Mouse (Mus musculus): ENCODE measurements at regions not wholly inside any gene's neighbourhood (a gene's known extent, or its start where the extent isn't known, plus 50 kb on each side); places are given as distances from the start of the nearest gene placed in this dataset.

DNA sequence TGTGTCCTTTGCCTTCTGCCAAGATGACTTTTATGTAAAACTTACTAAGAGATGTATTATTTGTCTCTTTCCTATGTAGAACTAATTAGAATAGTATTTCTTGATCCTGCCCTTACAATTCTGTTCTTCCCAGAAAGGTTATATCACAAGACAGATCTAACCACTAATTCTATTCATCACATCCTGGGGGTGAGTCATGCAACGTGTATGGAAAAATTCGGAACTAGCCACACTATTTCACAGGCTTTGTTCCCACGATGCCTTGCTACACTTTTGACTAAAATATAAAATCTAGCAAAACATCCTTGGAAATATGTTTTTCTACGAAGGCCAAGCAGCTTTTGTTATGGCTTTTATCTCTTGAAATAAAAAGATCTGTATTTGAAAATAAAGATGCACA lies 747.7 kb downstream of the Mettl4 start:
- no peak overlapping the region for H3K27ac ChIP-seq (replicated peaks; ENCODE audit: low read depth, low read length)
- DNase-seq (ENCODE audit: low spot score) = no peak
- H3K4me3 ChIP-seq (ENCODE audit: low read depth, low read length) = no peak overlapping the region
- no peak overlapping the region for H3K4me2 ChIP-seq (ENCODE audit: low read depth, severe bottlenecking)
- H3K36me3 ChIP-seq (ENCODE audit: control insufficient read depth, insufficient read depth, low read length) = no peaks in the 10 kb centered on the region
- H3K27me3 ChIP-seq (ENCODE audit: control insufficient read depth, insufficient read depth, low read length) = no peaks in the 10 kb centered on the region
- ATAC-seq (ENCODE audit: insufficient number of reproducible peaks, low FRiP score, low TSS enrichment, low read depth) = no peak
- WGBS = 84% methylated on average over 4 of the region's 4 CpGs
- H3K4me1 ChIP-seq (ENCODE audit: control insufficient read depth, insufficient read depth, low read length) = no peaks in the 10 kb centered on the region
- no peak overlapping the region for H3K9ac ChIP-seq (ENCODE audit: low read length)
- no peaks in the 10 kb centered on the region for H3K9me3 ChIP-seq (ENCODE audit: control insufficient read depth, low read length)

DNA sequence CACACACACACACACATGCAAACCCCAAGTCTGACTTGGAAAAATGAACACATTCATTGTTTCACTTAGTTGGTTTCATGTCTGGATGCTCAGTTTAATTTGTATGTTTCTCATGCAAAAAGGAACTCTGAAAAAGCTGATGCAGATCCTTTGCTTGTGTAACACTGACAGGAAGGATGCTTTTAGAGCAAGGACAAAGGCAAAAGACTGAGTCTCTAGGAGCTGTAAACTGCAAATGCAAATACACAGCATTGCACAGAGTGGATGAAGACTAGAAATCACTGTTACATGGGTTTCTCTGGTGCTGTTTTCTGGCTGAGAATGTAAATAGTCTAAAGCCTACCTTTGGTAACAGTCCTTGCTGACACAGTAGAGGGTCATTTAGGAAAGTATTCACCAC lies 748.3 kb downstream of the Mettl4 start:
- Histone ChIP-seq H3K27me3 (ENCODE audit: control insufficient read depth, insufficient read depth, low read length) (no peaks in the 10 kb centered on the region), H3K4me1 (ENCODE audit: control insufficient read depth, insufficient read depth, low read length) (no peaks in the 10 kb centered on the region), H3K9ac (ENCODE audit: low read length) (no peak overlapping the region), H3K36me3 (ENCODE audit: control insufficient read depth, insufficient read depth, low read length) (no peaks in the 10 kb centered on the region), H3K4me3 (ENCODE audit: low read depth, low read length) (no peak overlapping the region), H3K9me3 (ENCODE audit: control insufficient read depth, low read length) (no peaks in the 10 kb centered on the region), H3K27ac (replicated peaks; ENCODE audit: low read depth, low read length) (no peak overlapping the region), H3K4me2 (ENCODE audit: low read depth, severe bottlenecking) (no peak overlapping the region)
- ATAC-seq (ENCODE audit: insufficient number of reproducible peaks, low FRiP score, low TSS enrichment, low read depth) (no peak), DNase-seq (ENCODE audit: low spot score) (no peak)

DNA sequence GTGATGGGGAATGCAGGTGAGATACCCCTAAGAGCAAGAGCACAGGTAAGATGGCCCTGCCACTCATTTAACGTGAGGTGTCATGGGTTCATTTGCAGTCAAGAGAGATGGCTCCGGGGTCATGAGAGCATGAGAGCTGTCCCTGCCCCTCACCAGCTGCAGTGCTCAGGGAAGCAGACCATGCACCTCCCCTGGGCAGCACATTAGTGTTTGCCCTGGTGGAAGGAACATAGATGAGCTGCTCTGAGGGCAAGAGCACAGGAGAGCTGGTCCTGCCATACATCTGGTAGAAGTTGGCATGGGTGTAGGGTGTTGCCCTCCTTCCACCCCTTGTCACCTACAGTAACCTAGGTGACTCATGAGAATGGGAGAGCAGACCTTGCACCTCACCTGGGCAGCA lies 762.9 kb downstream of the Mettl4 start:
- no peaks in the 10 kb centered on the region for H3K9me3 ChIP-seq (ENCODE audit: control insufficient read depth, low read length)
- DNase-seq (ENCODE audit: low spot score) (no peak), ATAC-seq (ENCODE audit: insufficient number of reproducible peaks, low FRiP score, low TSS enrichment, low read depth) (no peak)
- no peak overlapping the region for H3K9ac ChIP-seq (ENCODE audit: low read length)
- 85% methylated on average over 2 of the region's 2 CpGs for WGBS
- no peaks in the 10 kb centered on the region for H3K27me3 ChIP-seq (ENCODE audit: control insufficient read depth, insufficient read depth, low read length)
- H3K4me2 ChIP-seq (ENCODE audit: low read depth, severe bottlenecking) = no peak overlapping the region
- H3K4me1 ChIP-seq (ENCODE audit: control insufficient read depth, insufficient read depth, low read length) = no peaks in the 10 kb centered on the region
- H3K4me3 ChIP-seq (ENCODE audit: low read depth, low read length) = no peak overlapping the region
- no peaks in the 10 kb centered on the region for H3K36me3 ChIP-seq (ENCODE audit: control insufficient read depth, insufficient read depth, low read length)
- H3K27ac ChIP-seq (replicated peaks; ENCODE audit: low read depth, low read length) = no peak overlapping the region

All from limb, embryonic 11.5 days (tissue).